Mouse (Mus musculus): ENCODE results near the gene Ccr5.
"Not testable (repeated sequence)": the region's sequence is repeated elsewhere in the genome, so short reads cannot be mapped to it uniquely, and the experiment has no call there.

Gene Ccr5

DNA sequence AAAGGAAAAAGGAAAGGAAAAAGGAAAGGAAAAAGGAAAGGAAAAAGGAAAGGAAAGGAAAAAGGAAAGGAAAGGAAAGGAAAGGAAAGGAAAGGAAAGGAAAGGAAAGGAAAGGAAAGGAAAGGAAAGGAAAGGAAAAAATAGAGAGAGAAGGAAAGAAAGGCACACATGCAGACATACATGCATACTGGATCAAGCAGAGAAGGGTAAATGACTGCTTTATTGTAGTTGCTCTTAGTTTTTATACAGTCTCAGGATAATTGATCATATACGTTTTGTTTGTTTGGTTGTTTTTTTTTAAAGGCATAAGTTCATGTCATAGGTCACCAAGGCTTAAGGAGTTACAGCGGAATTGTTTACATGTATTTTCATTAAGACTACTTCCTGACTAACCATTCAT lies 11.6 kb downstream of the Ccr5 start:
- in situ Hi-C loops (cut with MboI; ENCODE audit: low pct_unique_long_range_greater_than_20kb in 1 of 2, low sequenced_read_pairs in 2 of 2, unreplicated experiment in 1 of 2) = not testable (repeated sequence)

DNA sequence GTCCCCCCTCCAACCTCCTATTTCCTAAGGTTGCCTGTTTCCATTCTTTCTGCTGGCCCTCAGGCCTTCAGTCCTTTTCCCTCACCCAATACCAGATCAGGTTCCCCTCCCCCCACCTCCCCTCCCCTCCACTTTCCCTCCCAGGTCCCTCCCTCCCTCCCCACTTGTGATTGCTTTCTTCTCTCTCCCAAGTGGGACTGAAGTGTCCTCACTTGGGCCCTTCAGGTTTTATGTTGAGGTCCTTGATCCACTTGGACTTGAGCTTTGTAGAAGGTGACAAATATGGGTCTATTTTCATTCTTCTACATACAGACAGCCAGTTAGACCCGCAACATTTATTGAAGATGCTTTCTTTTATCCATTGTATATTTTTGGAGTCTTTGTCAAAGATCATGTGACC lies 13.6 kb downstream of the Ccr5 start:
- in situ Hi-C loops (cut with MboI; ENCODE audit: low pct_unique_long_range_greater_than_20kb in 1 of 2, low sequenced_read_pairs in 2 of 2, unreplicated experiment in 1 of 2) = not testable (repeated sequence)

DNA sequence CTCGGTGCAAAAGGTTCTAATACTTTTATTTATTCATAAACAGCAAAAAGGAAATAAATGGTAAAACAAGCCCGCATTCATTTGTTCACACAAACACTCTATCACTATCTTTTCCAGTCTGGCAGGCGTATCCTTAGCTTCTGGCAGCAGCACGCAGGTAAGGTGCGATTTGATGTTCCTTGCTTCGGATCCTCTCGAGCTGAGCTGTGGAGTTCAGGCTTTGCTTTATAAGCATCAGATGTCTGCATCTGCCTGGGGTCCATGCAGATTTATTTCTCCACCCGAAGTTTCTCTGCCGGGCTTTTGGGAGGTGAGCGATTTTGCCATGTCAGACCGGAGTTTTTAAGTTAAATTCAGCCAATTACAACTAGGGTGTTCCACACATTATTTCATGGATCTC lies 16.3 kb downstream of the Ccr5 start:
- in situ Hi-C loops (cut with MboI; ENCODE audit: low pct_unique_long_range_greater_than_20kb in 1 of 2, low sequenced_read_pairs in 2 of 2, unreplicated experiment in 1 of 2) = no loop called here

DNA sequence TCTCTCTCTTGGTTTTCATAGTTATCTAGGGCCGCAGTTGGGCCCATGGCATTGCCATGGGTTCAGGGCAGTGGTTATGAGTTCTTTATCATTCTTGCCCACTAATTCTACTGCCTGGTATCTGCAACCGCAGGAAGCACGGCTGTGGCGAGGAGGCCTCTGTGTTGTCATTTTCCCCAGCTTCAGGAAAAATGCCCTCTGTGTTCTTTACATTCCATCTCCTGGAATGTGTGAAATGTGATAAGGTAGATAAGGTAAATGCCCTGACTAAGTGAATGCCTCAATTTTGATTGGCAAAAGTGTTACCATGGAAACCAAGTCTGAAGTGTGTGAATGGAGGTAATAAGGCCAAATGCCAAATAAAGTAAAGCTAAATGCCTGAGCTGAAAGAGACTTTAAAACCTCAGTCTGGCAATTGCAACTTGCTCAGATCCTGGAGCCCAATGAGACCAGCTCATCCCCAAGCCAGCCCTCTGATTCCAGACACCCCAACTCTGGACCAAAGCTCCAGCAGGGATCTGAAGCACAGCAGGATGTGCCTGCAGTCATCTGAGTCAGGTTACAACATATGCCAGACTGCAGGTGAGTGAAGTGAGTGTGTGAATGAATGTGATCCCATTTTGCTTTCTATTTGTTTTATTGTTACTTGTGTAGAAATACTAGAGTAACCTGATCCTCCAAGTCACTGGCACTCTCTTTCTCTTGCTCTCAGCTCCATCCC lies 16.9 kb downstream of the Ccr5 start:
- in situ Hi-C loops (cut with MboI; ENCODE audit: low pct_unique_long_range_greater_than_20kb in 1 of 2, low sequenced_read_pairs in 2 of 2, unreplicated experiment in 1 of 2) = no loop called here

DNA sequence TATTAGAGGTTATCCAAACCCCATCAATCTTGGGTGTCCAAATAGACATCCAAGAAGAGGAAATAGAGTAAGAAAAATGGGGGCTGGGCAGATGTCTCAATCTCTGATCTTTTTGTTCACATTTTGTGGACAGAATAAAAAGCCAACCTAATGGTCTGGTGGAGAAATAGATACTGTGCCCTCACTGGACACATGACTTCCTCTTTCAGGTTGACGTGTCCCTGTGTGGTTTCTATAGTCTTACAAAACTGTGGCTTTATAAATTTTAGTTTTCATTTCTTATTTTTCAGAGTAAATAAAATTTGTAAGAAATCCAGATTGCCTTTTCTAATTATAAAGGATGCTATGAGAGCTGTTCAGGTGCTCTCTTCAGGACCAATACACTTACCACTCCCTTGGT lies 22.3 kb downstream of the Ccr5 start:
- in situ Hi-C loops (cut with MboI; ENCODE audit: low pct_unique_long_range_greater_than_20kb in 1 of 2, low sequenced_read_pairs in 2 of 2, unreplicated experiment in 1 of 2) = no loop called here

DNA sequence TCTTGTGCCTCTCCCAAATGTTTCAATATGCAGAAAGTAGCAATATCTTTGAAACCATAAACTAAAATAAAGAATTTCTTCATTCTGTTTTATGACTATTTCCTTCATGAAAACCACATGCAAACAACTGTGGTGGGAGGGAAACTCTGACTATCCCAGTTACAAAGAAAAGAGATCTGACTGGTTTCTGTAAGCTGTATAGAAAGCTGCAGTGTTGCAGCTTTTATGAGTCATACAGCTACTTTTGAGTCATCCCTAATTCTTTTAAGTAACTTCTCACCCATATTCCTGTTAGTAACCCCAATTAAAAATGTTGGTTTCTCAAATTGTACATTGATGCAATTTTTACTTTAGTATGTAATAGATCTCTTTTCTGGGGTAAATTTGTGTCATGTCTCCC lies 25.0 kb downstream of the Ccr5 start:
- in situ Hi-C loops (cut with MboI; ENCODE audit: low pct_unique_long_range_greater_than_20kb in 1 of 2, low sequenced_read_pairs in 2 of 2, unreplicated experiment in 1 of 2) = no loop called here

Measured in mouse embryonic stem cell (cell line).